Mouse (Mus musculus): ENCODE results near the gene Gm9945.

DNA sequence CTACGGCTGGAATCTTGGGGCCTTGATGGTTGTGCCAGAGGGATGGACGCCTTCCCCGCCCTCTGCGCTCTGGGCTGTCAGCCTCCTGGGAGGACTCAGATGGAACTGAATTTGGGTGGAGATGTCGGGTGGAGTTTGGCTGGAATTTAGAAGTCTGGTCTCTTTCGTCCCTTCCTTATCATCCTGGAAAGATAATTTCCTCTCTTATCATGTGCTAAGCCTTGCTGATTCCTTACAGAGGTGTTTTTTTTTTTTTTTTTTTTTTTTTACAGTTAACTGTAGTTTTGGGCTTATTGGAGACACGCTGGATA, 41.8 kb downstream of the Gm9945 start:
- TF ChIP-seq EP300 (IDR thresholded peaks at IDR 0.05) (no peak), CTCF (IDR thresholded peaks at IDR 0.05) (no peak)

All from lung, postnatal 0 days (tissue).